Mouse (Mus musculus) gastrocnemius, postnatal 36 days (tissue): Measurements from ENCODE around the gene Dmc1. TPM values are rescaled to one million over a fixed set of nuclear protein-coding genes. Genes with fewer than 3 reads are reported as not detected.

ENCODE experiments used
- DNase-seq, 2 experiments: peaks; one replicate each; pipeline ENCODE4 v3.0.0; 2022
- intact Hi-C: fragments of 180-260 bp; cut with DNase I; formaldehyde crosslinking; loops from one replicate; pipeline ENCODE4 v1.15.1; 2025
- total RNA-seq, 2 experiments: library from RNA; stranded (reverse); gene quantifications; 2 replicates each; pipeline ENCODE4 v1.2.3; 2021

Dmc1 gene
- total RNA-seq, 2 experiments from 2014 or later = not detected

GRCm38 (mm10) chr15:79575543-79576222 is 29.2 kb downstream of the Dmc1 start:
- no peak for DNase-seq
- intact Hi-C loops = no loop called here

GRCm38 (mm10) chr15:79562417-79562816 is 42.5 kb downstream of the Dmc1 start:
- no peak for DNase-seq
- intact Hi-C loops = no loop called here

- intact Hi-C loops = no loop called here
- no peak for DNase-seq
Measured at GRCm38 (mm10) chr15:79559649-79560048, 45.3 kb downstream of the Dmc1 start.

GRCm38 (mm10) chr15:79552566-79552965 is 52.3 kb downstream of the Dmc1 start:
- no peak for DNase-seq
- intact Hi-C loops = no loop called here

- intact Hi-C loops = no loop called here
- DNase-seq = no peak
Measured at GRCm38 (mm10) chr15:79548226-79548625, 56.7 kb downstream of the Dmc1 start.

- intact Hi-C loops = no loop called here
- no peak for DNase-seq
Measured at GRCm38 (mm10) chr15:79547289-79547820, 57.6 kb downstream of the Dmc1 start.

- intact Hi-C loops = no loop called here
- peak; percentile 97 to 99 for DNase-seq
Measured at GRCm38 (mm10) chr15:79546410-79547288, 58.3 kb downstream of the Dmc1 start, which contains the start of gene Ddx17. TSS of gene Ddx17 (minus strand) at chr15:79546741.

- intact Hi-C loops = loop anchor here (2.0 kb wide), 1 partner anchor 17 kb away; no protein-coding TSS in a partner anchor
Measured at GRCm38 (mm10) chr15:79545921-79546399, 58.9 kb downstream of the Dmc1 start.

GRCm38 (mm10) chr15:79545496-79545895 is 59.4 kb downstream of the Dmc1 start:
- intact Hi-C loops = loop anchor here (2.0 kb wide), 1 partner anchor 17 kb away; no protein-coding TSS in a partner anchor
- no peak for DNase-seq

More at GRCm38 (mm10) chr15:79545921-79546399, 58.9 kb downstream of the Dmc1 start:
- peak; percentile 73 to 76 for DNase-seq

- intact Hi-C loops = loop anchor here (2.0 kb wide), 1 partner anchor 15 kb away; no protein-coding TSS in a partner anchor
- no peak for DNase-seq
Measured at GRCm38 (mm10) chr15:79543968-79544367, 60.9 kb downstream of the Dmc1 start.

GRCm38 (mm10) chr15:79533796-79534195 is 71.1 kb downstream of the Dmc1 start:
- intact Hi-C loops = no loop called here
- DNase-seq = no peak

- DNase-seq = peak in 1 of 2 experiments; percentile 37
- intact Hi-C loops = loop anchor here (2.0 kb wide), 1 partner anchor 15 kb away; no protein-coding TSS in a partner anchor
Measured at GRCm38 (mm10) chr15:79529935-79530334, 75.0 kb downstream of the Dmc1 start.

- DNase-seq = no peak
- intact Hi-C loops = loop anchor here (2.0 kb wide), 1 partner anchor 17 kb away; no protein-coding TSS in a partner anchor
Measured at GRCm38 (mm10) chr15:79527991-79528639, 76.8 kb downstream of the Dmc1 start.

- intact Hi-C loops = no loop called here
- peak in 1 of 2 experiments; percentile 56 for DNase-seq
Measured at GRCm38 (mm10) chr15:79527192-79527591, 77.7 kb downstream of the Dmc1 start.

GRCm38 (mm10) chr15:79525979-79526768 is 78.7 kb downstream of the Dmc1 start:
- DNase-seq = no peak
- intact Hi-C loops = no loop called here

GRCm38 (mm10) chr15:79525564-79525963 is 79.3 kb downstream of the Dmc1 start:
- intact Hi-C loops = no loop called here
- DNase-seq = no peak

- intact Hi-C loops = no loop called here
- DNase-seq = peak in 1 of 2 experiments; percentile 12
Measured at GRCm38 (mm10) chr15:79519400-79520220, 85.3 kb downstream of the Dmc1 start.

GRCm38 (mm10) chr15:79518571-79518970 is 86.3 kb downstream of the Dmc1 start:
- intact Hi-C loops = no loop called here
- no peak for DNase-seq

GRCm38 (mm10) chr15:79517710-79518109 is 87.2 kb downstream of the Dmc1 start:
- no peak for DNase-seq
- intact Hi-C loops = no loop called here
